Mouse (Mus musculus) forebrain, embryonic 15.5 days (tissue): ENCODE measurements around the gene Ccdc153. TPM values are rescaled to one million over a fixed set of nuclear protein-coding genes. Genes with fewer than 3 reads are reported as not detected.

Experiments
- ATAC-seq: fragments of 200-750 bp; cut with Nextera tagmentation; replicated peaks from 2 replicates; pipeline ENCODE4 v1.8.0; 2017; ENCODE audit warnings: mild to moderate bottlenecking, moderate TSS enrichment, moderate library complexity
- H3K27ac ChIP-seq: fragments of 300-500 bp; sonication (generic); replicated peaks from 2 replicates; pipeline ENCODE4 v1.5.1; 2015; ENCODE audit warnings: mild to moderate bottlenecking, inconsistent platforms
- H3K27me3 ChIP-seq: fragments of 300-500 bp; sonication (generic); 2 replicates; pipeline ENCODE4 v1.6.1; 2015; ENCODE audit warnings: inconsistent platforms
- H3K36me3 ChIP-seq: fragments of 300-500 bp; sonication (generic); 2 replicates; pipeline ENCODE4 v1.6.1; 2015; ENCODE audit warnings: mild to moderate bottlenecking, inconsistent platforms
- H3K4me1 ChIP-seq: fragments of 300-500 bp; sonication (generic); 2 replicates; pipeline ENCODE4 v1.6.1; 2015; ENCODE audit warnings: inconsistent platforms
- H3K4me2 ChIP-seq: fragments of 300-500 bp; sonication (generic); replicated peaks from 2 replicates; pipeline ENCODE4 v1.6.1; 2015; ENCODE audit warnings: mild to moderate bottlenecking, inconsistent platforms
- H3K4me3 ChIP-seq: fragments of 300-500 bp; sonication (generic); 2 replicates; pipeline ENCODE4 v1.5.1; 2015; ENCODE audit warnings: mild to moderate bottlenecking, inconsistent platforms
- H3K9ac ChIP-seq: fragments of 300-500 bp; sonication (generic); replicated peaks from 2 replicates; pipeline ENCODE4 v1.6.1; 2015; ENCODE audit warnings: mild to moderate bottlenecking, inconsistent platforms
- H3K9me3 ChIP-seq: fragments of 300-500 bp; sonication (generic); 2 replicates; pipeline ENCODE4 v1.6.1; 2016; ENCODE audit warnings: inconsistent platforms
- WGBS: fragments of 180-500 bp; shearing (Covaris S2); methylation state at CpG from one replicate; pipeline ENCODE4 v1.1.7; 2015; ENCODE audit warnings: mixed read lengths; 5-methylcytosine and 5-hydroxymethylcytosine counted together
- polyA plus RNA-seq: library from polyadenylated mRNA; unstranded; fragments of >200 nt; fragmentation: Nextera tagmentation; extraction: Ambion mirVana; gene quantifications from 2 replicates; pipeline ENCODE4 v1.2.1, GENCODE M21; 2015

Gene Ccdc153
- polyA plus RNA-seq, 1 experiment from 2014 or later, result 0.32 TPM

- Histone ChIP-seq H3K4me1 (peaks cover 23% of the 10 kb centered on the region), H3K27me3 (no peaks in the 10 kb centered on the region), H3K9ac (peak overlapping the region; percentile 86), H3K9me3 (no peaks in the 10 kb centered on the region), H3K36me3 (peaks cover 26% of the 10 kb centered on the region), H3K4me2 (peak overlapping the region; percentile 95), H3K4me3 (peak overlapping the region; percentile 62), H3K27ac (0 out of 2 replicates have a peak overlapping the region, but pooled peaks have one; percentile 43)
- no peak for ATAC-seq
- WGBS, result 5% methylated on average over 11 of the region's 11 CpGs
Measured at GRCm38 (mm10) chr9:44288959-44289291, 48.4 kb downstream of the Ccdc153 start.

- Histone ChIP-seq H3K4me1 (peaks cover 12% of the 10 kb centered on the region), H3K4me2 (no peak overlapping the region), H3K9ac (no peak overlapping the region), H3K27me3 (no peaks in the 10 kb centered on the region), H3K36me3 (peaks cover 59% of the 10 kb centered on the region), H3K4me3 (no peak overlapping the region), H3K27ac (no peak overlapping the region), H3K9me3 (no peaks in the 10 kb centered on the region)
- WGBS, result 63% methylated on average over 3 of the region's 3 CpGs
- ATAC-seq, result no peak
Measured at GRCm38 (mm10) chr9:44292490-44292889, 52.0 kb downstream of the Ccdc153 start.

Other genes with a start within 250 kb of the Ccdc153 start
- 3.2 and 3.7 TPM in 2 replicates for gene Thy1, start 197.3 kb upstream of the Ccdc153 start, polyA plus RNA-seq
- 9.0 and 10.0 TPM in 2 replicates for gene Usp2, start 173.7 kb upstream of the Ccdc153 start, polyA plus RNA-seq
- 0.18 and 0.23 TPM in 2 replicates for gene Mfrp, start 138.9 kb upstream of the Ccdc153 start, polyA plus RNA-seq
- gene C1qtnf5, start 133.4 kb upstream of the Ccdc153 start, polyA plus RNA-seq, result 2.2 and 3.6 TPM in 2 replicates
- gene Gm49380, start 127.2 kb upstream of the Ccdc153 start, polyA plus RNA-seq, result 0.17 and 0.18 TPM in 2 replicates
- gene Rnf26, start 127.2 kb upstream of the Ccdc153 start, polyA plus RNA-seq, result 39.9 and 40.1 TPM in 2 replicates
- gene Mcam, start 106.2 kb upstream of the Ccdc153 start, polyA plus RNA-seq, result 11.3 and 13.1 TPM in 2 replicates
- 25.7 and 26.4 TPM in 2 replicates for gene Cbl, start 6.6 kb upstream of the Ccdc153 start, polyA plus RNA-seq
- 0.59 and 0.61 TPM in 2 replicates for gene Pdzd3, start 10.8 kb downstream of the Ccdc153 start, polyA plus RNA-seq
- gene Nlrx1, start 27.9 kb downstream of the Ccdc153 start, polyA plus RNA-seq, result 4.5 and 5.2 TPM in 2 replicates
- 14.2 and 15.6 TPM in 2 replicates for gene Abcg4, start 47.9 kb downstream of the Ccdc153 start, polyA plus RNA-seq
- 33.4 and 35.4 TPM in 2 replicates for gene Hinfp, start 65.0 kb downstream of the Ccdc153 start, polyA plus RNA-seq
- 21.5 and 24.2 TPM in 2 replicates for gene C2cd2l, start 79.6 kb downstream of the Ccdc153 start, polyA plus RNA-seq
- 32.2 and 32.5 TPM in 2 replicates for gene Dpagt1, start 85.3 kb downstream of the Ccdc153 start, polyA plus RNA-seq
- gene H2afx, start 94.0 kb downstream of the Ccdc153 start, polyA plus RNA-seq, result 232 and 253 TPM in 2 replicates
- 66.3 and 71.2 TPM in 2 replicates for gene Hmbs, start 103.6 kb downstream of the Ccdc153 start, polyA plus RNA-seq
- gene Vps11, start 121.0 kb downstream of the Ccdc153 start, polyA plus RNA-seq, result 38.4 and 42.3 TPM in 2 replicates
- 21.6 and 22.0 TPM in 2 replicates for gene Hyou1, start 138.8 kb downstream of the Ccdc153 start, polyA plus RNA-seq
- 36.1 and 37.4 TPM in 2 replicates for gene Slc37a4, start 156.2 kb downstream of the Ccdc153 start, polyA plus RNA-seq
- gene Rps25, start 166.5 kb downstream of the Ccdc153 start, polyA plus RNA-seq, result 1,070 and 1,143 TPM in 2 replicates
- gene Trappc4, start 166.9 kb downstream of the Ccdc153 start, polyA plus RNA-seq, result 320 and 321 TPM in 2 replicates
- gene Ccdc84, start 177.9 kb downstream of the Ccdc153 start, polyA plus RNA-seq, result 34.6 and 35.1 TPM in 2 replicates
- not detected in 2 replicates for gene Foxr1, start 200.5 kb downstream of the Ccdc153 start, polyA plus RNA-seq
- gene Upk2, start 214.3 kb downstream of the Ccdc153 start, polyA plus RNA-seq, result not detected in 2 replicates
- gene Bcl9l, start 242.1 kb downstream of the Ccdc153 start, polyA plus RNA-seq, result 13.6 and 14.4 TPM in 2 replicates